Mouse (Mus musculus) liver, embryonic 14.5 days (tissue): ENCODE results near the gene Rassf7. TPM values are rescaled to one million over a fixed set of nuclear protein-coding genes. Genes with fewer than 3 reads are reported as not detected.
"Not testable (repeated sequence)": the region's sequence is repeated elsewhere in the genome, so short reads cannot be mapped to it uniquely, and the experiment has no call there.

Experiments
- ATAC-seq: fragments of 200-750 bp; cut with Nextera tagmentation; 2 replicates; pipeline ENCODE4 v1.8.0; 2017; ENCODE audit warnings: moderate number of reproducible peaks, mild to moderate bottlenecking, moderate library complexity; ENCODE audit not compliant: insufficient read depth
- DNase-seq, 3 experiments: peaks; one replicate each; pipeline ENCODE4 v3.0.0-alpha.2; 2012 to 2013; ENCODE audit warnings: low read depth in 3 of 3, low spot score in 3 of 3
- H3K27ac ChIP-seq: fragments of 300-500 bp; sonication (generic); 2 replicates; pipeline ENCODE4 v1.5.1; 2014; ENCODE audit warnings: moderate library complexity, mild to moderate bottlenecking, control low read depth, inconsistent platforms
- H3K27me3 ChIP-seq: fragments of 300-500 bp; sonication (generic); 2 replicates; pipeline ENCODE4 v1.6.1; 2014; ENCODE audit warnings: mild to moderate bottlenecking, low read length, moderate library complexity; ENCODE audit not compliant: control insufficient read depth, insufficient read depth
- H3K36me3 ChIP-seq: fragments of 300-500 bp; sonication (generic); replicated peaks from 2 replicates; pipeline ENCODE4 v1.6.1; 2014; ENCODE audit warnings: low read depth; ENCODE audit not compliant: control insufficient read depth, insufficient read depth
- H3K4me1 ChIP-seq, 2 experiments: fragments of 200-500 bp in 1 of 2; fragments of 300-500 bp in 1 of 2; sonication (generic) in 1 of 2; replicated peaks; 2 replicates each; pipeline ENCODE4 v1.6.1; 2012 to 2014; ENCODE audit warnings: antibody characterized with exemption in 1 of 2, inconsistent platforms in 1 of 2, low read length in 1 of 2; ENCODE audit not compliant: control insufficient read depth in 2 of 2, insufficient read depth in 2 of 2
- H3K4me2 ChIP-seq: fragments of 300-500 bp; sonication (generic); 2 replicates; pipeline ENCODE4 v1.6.1; 2014; ENCODE audit warnings: low read depth, mild to moderate bottlenecking, control low read depth, moderate library complexity
- H3K4me3 ChIP-seq, 2 experiments: fragments of 200-500 bp in 1 of 2; fragments of 300-500 bp in 1 of 2; sonication (generic) in 1 of 2; 2 replicates each; pipeline ENCODE4 v1.5.1; 2012 to 2014; ENCODE audit warnings: low read depth in 2 of 2, low read length in 2 of 2, mild to moderate bottlenecking in 2 of 2, control low read depth in 1 of 2, inconsistent platforms in 1 of 2, moderate library complexity in 1 of 2; ENCODE audit not compliant: insufficient read depth in 1 of 2
- H3K9ac ChIP-seq: fragments of 300-500 bp; sonication (generic); replicated peaks from 2 replicates; pipeline ENCODE4 v1.6.1; 2014; ENCODE audit warnings: mild to moderate bottlenecking, control low read depth, moderate library complexity
- H3K9me3 ChIP-seq: fragments of 300-500 bp; sonication (generic); 2 replicates; pipeline ENCODE4 v1.6.1; 2016; ENCODE audit warnings: low read length, mixed read lengths; ENCODE audit not compliant: control insufficient read depth
- CTCF ChIP-seq: IDR thresholded peaks from 2 replicates; pipeline ENCODE4 v1.5.1; 2016; ENCODE audit warnings: antibody characterized with exemption, low read depth, control low read depth
- EP300 ChIP-seq: IDR thresholded peaks from 2 replicates; pipeline ENCODE4 v1.6.1; 2016; ENCODE audit warnings: antibody characterized with exemption, low read depth
- WGBS: fragments of 180-500 bp; shearing (Covaris S2); extraction: QIAGEN DNeasy Blood & Tissue Kit; methylation state at CpG from one replicate; pipeline ENCODE4 v1.1.7; 2014; ENCODE audit not compliant: insufficient replicate concordance; 5-methylcytosine and 5-hydroxymethylcytosine counted together
- polyA plus RNA-seq, 2 experiments: library from polyadenylated mRNA; depleted of rRNA in 1 of 2; stranded (reverse) in 1 of 2; unstranded in 1 of 2; fragments of >200 nt; fragmentation: Nextera tagmentation in 1 of 2; extraction: Ambion mirVana in 1 of 2; gene quantifications; 2 replicates each; pipeline versions ENCODE4 v1.2.1 to v1.2.3; 2012 to 2014

Gene Rassf7
- polyA plus RNA-seq, 2 experiments, result 16.8 to 21.6 TPM

DNA sequence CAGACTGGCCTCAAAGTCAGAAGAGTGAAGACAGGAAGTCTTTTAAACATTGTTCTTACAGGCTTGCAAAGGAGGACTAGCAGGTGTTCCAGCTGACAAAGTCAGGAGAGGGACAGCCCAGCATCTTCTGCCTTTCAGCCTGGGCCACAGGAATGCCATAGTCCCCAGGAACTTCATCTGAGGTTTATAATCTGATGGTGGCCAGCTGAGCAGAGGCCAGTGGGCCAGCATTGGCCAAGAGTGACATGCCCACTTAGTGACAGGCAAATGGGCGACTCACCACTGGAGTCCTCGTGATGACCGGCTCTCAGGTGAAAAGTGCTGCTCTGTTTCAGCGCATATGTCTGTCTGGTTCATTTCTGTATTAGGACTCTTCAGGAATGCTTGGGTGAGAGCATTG lies 14.9 kb downstream of the Rassf7 start:
- 89% methylated on average over 4 of the region's 4 CpGs for WGBS
- ATAC-seq, result no peak
- H3K4me3 ChIP-seq, result peak overlapping the region in 1 of 2 experiments; percentile 95; a peak in 1 of 4 replicates

GRCm38 (mm10) chr7:141231111-141231510 lies 15.5 kb downstream of the Rassf7 start:
- Histone ChIP-seq H3K4me2 (no peak overlapping the region), H3K27ac (no peak overlapping the region), H3K9ac (no peak overlapping the region), H3K9me3 (no peaks in the 10 kb centered on the region), H3K27me3 (no peaks in the 10 kb centered on the region), H3K36me3 (peaks cover 49% of the 10 kb centered on the region), H3K4me1 (peaks cover 8 to 12% of the 10 kb centered on the region in 2 experiments), H3K4me3 (no peak overlapping the region)
- no peak for ATAC-seq
- DNase-seq, result no peak
- TF ChIP-seq EP300 (no peak), CTCF (no peak)
- WGBS, result 88% methylated on average over 3 of the region's 3 CpGs

More for the DNA sequence above, 14.9 kb downstream of the Rassf7 start:
- peak overlapping the region; percentile 74 for H3K4me2 ChIP-seq
- H3K4me1 ChIP-seq, result peaks cover 8 to 12% of the 10 kb centered on the region in 2 experiments
- DNase-seq, result no peak
- H3K27ac ChIP-seq, result no peak overlapping the region
- peaks cover 46% of the 10 kb centered on the region for H3K36me3 ChIP-seq
- TF ChIP-seq CTCF, result no peak
- TF ChIP-seq EP300, result no peak
- H3K9me3 ChIP-seq, result no peaks in the 10 kb centered on the region
- H3K27me3 ChIP-seq, result no peaks in the 10 kb centered on the region
- peak overlapping the region; percentile 97 for H3K9ac ChIP-seq

- Histone ChIP-seq H3K36me3 (peaks cover 53% of the 10 kb centered on the region), H3K9ac (no peak overlapping the region), H3K27me3 (no peaks in the 10 kb centered on the region), H3K4me3 (no peak overlapping the region), H3K4me1 (peaks cover 8 to 12% of the 10 kb centered on the region in 2 experiments), H3K27ac (no peak overlapping the region), H3K4me2 (no peak overlapping the region), H3K9me3 (no peaks in the 10 kb centered on the region)
- DNase-seq (no peak), ATAC-seq (no peak)
- TF ChIP-seq CTCF (no peak), EP300 (no peak)
- 83% methylated on average over 10 of the region's 10 CpGs for WGBS
These were observed 15.9 kb downstream of the Rassf7 start for GRCm38 (mm10) chr7:141231551-141231950.

DNA sequence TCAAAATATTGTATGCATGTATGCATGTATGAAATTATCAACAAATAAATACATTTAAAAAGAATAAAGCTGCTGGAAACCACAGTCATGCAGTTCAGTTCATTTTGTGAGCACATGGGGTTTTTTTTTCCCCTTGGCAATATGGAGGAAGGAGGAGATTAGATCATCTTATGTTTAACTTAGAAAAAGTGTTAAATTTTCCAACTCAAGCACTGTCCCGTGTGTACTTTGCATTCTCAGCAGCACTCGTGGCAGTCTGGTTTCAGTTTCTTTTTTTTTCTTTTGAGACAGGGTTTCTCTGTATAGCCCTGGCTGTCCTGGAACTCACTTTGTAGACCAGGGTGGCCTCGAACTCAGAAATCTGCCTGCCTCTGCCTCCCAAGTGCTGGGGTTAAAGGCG lies 34.8 kb downstream of the Rassf7 start:
- H3K27ac ChIP-seq, DNase-seq, H3K4me3 ChIP-seq, H3K27me3 ChIP-seq, H3K9ac ChIP-seq, ATAC-seq, H3K9me3 ChIP-seq, H3K4me2 ChIP-seq, H3K4me1 ChIP-seq: not testable (repeated sequence)
- 86% methylated on average over 4 of the region's 4 CpGs for WGBS
- peaks cover 76% of the 10 kb centered on the region for H3K36me3 ChIP-seq

GRCm38 (mm10) chr7:141256159-141256558 lies 40.5 kb downstream of the Rassf7 start:
- 78% methylated on average over 10 of the region's 10 CpGs for WGBS
- no peak for DNase-seq

More at GRCm38 (mm10) chr7:141256159-141256558, 40.5 kb downstream of the Rassf7 start:
- no peak overlapping the region for H3K9ac ChIP-seq
- H3K27me3 ChIP-seq, result no peaks in the 10 kb centered on the region
- H3K9me3 ChIP-seq, result no peaks in the 10 kb centered on the region
- no peak overlapping the region for H3K27ac ChIP-seq
- no peak overlapping the region for H3K4me2 ChIP-seq
- no peaks in the 10 kb centered on the region for H3K4me1 ChIP-seq
- no peak for TF ChIP-seq EP300
- no peak for TF ChIP-seq CTCF
- H3K36me3 ChIP-seq, result peaks cover 88% of the 10 kb centered on the region
- no peak for ATAC-seq
- no peak overlapping the region for H3K4me3 ChIP-seq
